Mouse (Mus musculus): ENCODE measurements at regions not wholly inside any gene's neighbourhood (a gene's known extent, or its start where the extent isn't known, plus 50 kb on each side); places are given as distances from the start of the nearest gene placed in this dataset.

DNA sequence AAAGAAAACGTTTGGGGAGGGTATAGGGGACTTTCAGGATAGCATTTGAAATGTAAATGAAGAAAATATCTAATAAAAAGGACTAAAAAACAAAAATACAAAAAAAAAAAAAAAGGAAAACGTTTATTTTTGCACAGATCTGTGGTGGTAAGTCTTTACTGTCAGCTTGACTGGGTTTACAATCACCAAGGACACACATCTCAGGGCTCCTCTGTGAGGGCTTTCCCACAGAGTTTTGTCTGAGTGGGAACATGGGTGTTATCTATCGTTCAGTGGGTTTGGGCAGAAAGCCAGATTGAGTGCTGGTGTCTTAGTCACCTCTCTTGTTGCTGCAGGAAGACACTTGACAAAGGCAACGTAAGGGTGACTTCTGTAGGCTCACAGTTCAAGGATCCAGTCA is 859.0 kb downstream of the Zfp704 start:
- no peak for TF ChIP-seq CTCF (IDR thresholded peaks at IDR 0.05; ENCODE audit: control insufficient read depth, insufficient read depth, low read length)
- TF ChIP-seq POLR2A (IDR thresholded peaks at IDR 0.05; ENCODE audit: borderline replicate concordance, control insufficient read depth, low read depth, low read length), result no peak

Measured in bone marrow, adult 2 months (tissue).